Mouse (Mus musculus): ENCODE data around the gene Pax3. TPM values are rescaled to one million over a fixed set of nuclear protein-coding genes. Genes with fewer than 3 reads are reported as not detected.

The Pax3 gene
- total RNA-seq, 2 experiments from 2014 or later, result not detected

- no peak for DNase-seq (ENCODE audit: low spot score in 2 of 2)
Observed at GRCm38 (mm10) chr1:78093619-78094018, 103.3 kb downstream of the Pax3 start.

GRCm38 (mm10) chr1:78088646-78089045 is 108.3 kb downstream of the Pax3 start:
- no peak for DNase-seq (ENCODE audit: low spot score in 2 of 2)

GRCm38 (mm10) chr1:78081761-78082160 is 115.2 kb downstream of the Pax3 start:
- DNase-seq (ENCODE audit: low spot score in 2 of 2), result no peak

GRCm38 (mm10) chr1:78060850-78061249 is 136.1 kb downstream of the Pax3 start:
- DNase-seq (ENCODE audit: low spot score in 2 of 2), result no peak

GRCm38 (mm10) chr1:78057939-78058338 is 139.0 kb downstream of the Pax3 start:
- no peak for DNase-seq (ENCODE audit: low spot score in 2 of 2)

GRCm38 (mm10) chr1:78053677-78054076 is 143.3 kb downstream of the Pax3 start:
- no peak for DNase-seq (ENCODE audit: low spot score in 2 of 2)

Other genes with a start within 250 kb of the Pax3 start
- gene Sgpp2, start 113.2 kb upstream of the Pax3 start, total RNA-seq (2021), result 1 to 10 TPM; 2.1 to 4.1 TPM